Mouse (Mus musculus) granulocyte monocyte progenitor cell, adult 5-6 weeks (primary cell): Measurements from ENCODE around the gene Me1. TPM values are rescaled to one million over a fixed set of nuclear protein-coding genes. Genes with fewer than 3 reads are reported as not detected.
"Not testable (repeated sequence)": the region's sequence is repeated elsewhere in the genome, so short reads cannot be mapped to it uniquely, and the experiment has no call there.

Experiments used
- ATAC-seq: replicated peaks from 2 replicates; pipeline ENCODE4 v1.8.0; 2016; ENCODE audit warnings: mild to moderate bottlenecking, moderate TSS enrichment, inconsistent platforms; ENCODE audit not compliant: poor library complexity, severe bottlenecking
- total RNA-seq, 2 experiments: library from RNA; stranded (forward) in 1 of 2; stranded (reverse) in 1 of 2; fragments of 200-712, 200-1000 nt in 1 of 2; fragments of >200 nt in 1 of 2; fragmentation: Nextera tagmentation in 1 of 2; gene quantifications; 2 replicates each; pipeline ENCODE4 v1.2.3; 2014 to 2017

Me1 gene
- total RNA-seq, 2 experiments from 2014 or later = not detected

DNA sequence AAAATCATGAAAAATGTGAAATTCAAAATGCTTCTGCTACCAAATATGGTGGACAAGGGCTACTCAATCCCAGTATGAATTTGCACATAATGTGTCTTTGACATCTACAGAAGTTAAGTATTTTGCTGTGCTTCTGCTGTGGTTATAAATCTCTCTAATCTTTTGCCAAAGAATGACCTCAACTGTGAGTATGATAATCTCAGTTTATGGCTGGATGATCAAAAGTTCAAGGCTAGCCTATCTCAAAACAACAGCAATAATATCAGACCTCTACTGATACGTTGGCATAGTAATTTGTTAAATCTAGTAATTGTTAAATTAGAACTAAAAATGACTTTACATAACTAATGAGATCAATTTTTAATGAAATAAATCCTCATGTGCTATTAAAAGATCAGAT, 80.0 kb downstream of the Me1 start:
- ATAC-seq = no peak

DNA sequence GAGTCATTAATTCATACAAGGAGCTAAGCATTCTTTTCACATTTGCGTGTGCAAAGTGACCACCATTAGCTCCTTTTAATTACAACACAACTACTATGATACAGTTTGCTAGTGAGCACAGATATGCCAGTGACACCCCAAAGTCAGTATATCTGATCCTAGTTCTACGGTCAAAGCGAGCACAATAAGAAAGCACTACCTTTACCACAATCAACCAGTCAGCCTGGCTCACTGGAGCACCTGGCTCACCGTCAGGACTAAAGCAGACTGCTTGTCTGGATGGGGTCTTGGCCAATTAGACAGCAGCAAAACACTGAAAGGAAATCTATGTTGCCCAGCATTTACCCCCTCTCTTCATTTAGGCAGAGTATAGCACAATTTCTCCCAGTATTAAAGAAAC, 83.7 kb downstream of the Me1 start:
- ATAC-seq = no peak

DNA sequence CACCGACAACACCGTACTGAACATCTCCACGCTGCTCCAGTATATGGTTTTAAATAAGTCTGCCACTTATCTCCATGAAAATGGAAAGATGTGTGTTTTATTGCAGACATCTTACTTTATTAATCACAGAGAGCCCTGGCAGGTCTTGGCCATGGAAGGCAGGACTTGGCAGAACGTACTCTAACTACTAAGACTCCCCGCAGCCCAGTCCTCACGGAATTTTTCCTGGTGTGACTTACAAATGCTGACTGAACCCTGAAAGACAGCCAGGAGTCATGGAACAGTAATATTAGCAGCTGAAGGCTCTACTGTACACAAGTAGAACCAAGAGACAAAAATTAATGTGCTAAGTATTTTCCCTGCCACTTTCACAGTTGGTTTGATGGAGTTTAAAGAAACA, 90.0 kb downstream of the Me1 start:
- no peak for ATAC-seq

DNA sequence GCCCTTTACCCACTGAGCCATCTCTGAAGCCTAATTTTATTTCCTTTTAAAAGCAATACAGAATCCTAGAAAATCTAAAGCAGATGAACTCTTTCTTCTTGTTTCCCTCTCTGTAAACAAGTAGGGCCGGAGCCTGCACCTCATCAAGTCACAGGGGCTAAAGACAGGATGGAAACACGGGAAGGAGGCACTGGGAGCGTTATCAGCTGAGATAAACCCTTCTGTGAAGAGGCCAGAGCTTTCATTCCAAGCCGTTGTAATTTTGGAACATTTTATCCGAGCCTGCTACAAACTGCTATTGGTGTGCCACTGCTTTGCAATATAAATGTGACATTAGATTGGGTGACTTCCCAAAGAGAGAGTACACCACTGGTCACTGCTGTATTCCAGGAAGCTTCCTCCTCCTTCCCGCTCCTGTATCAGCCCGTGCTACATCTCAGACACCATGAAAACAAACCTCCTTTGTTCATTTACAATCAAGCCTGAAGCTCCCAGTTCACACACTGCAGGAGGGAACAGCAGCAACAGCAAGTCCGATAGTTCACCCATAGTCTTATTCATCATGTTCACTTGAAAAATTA, 95.9 kb downstream of the Me1 start:
- no peak for ATAC-seq

DNA sequence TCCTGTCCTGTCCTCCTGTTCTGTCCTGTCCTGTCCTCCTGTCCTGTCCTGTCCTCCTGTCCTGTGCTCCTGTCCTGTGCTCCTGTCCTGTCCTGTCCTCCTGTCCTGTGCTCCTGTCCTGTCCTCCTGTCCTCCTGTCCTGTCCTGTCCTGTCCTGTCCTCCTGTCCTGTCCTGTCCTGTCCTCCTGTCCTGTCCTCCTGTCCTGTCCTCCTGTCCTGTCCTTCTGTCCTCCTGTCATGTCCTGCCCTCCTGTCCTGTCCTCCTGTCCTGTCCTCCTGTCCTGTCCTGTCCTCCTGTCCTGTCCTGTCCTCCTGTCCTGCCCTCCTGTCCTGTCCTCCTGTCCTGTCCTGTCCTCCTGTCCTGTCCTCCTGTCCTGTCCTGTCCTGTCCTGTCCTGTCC, 98.8 kb downstream of the Me1 start:
- not testable (repeated sequence) for ATAC-seq

DNA sequence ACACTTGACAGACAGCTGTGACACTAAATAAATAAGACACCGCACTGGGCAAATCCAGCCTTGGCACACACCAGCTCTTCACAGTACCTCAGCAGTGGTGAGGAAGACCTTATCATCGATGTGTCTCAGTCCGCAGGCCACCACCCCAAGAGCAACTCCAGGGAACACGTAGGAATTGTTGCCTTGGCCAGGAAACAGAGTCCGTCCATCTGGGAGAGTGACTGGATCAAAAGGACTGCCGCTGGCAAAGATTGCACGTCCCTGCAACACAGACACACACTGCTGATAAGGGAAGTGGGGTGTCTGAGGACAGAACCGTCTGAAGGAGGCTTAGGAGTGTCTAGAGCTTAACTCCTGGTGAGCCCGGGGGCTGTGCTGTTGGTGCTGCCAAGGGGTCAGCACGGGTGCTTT, 101.4 kb downstream of the Me1 start:
- ATAC-seq = not testable (repeated sequence)

DNA sequence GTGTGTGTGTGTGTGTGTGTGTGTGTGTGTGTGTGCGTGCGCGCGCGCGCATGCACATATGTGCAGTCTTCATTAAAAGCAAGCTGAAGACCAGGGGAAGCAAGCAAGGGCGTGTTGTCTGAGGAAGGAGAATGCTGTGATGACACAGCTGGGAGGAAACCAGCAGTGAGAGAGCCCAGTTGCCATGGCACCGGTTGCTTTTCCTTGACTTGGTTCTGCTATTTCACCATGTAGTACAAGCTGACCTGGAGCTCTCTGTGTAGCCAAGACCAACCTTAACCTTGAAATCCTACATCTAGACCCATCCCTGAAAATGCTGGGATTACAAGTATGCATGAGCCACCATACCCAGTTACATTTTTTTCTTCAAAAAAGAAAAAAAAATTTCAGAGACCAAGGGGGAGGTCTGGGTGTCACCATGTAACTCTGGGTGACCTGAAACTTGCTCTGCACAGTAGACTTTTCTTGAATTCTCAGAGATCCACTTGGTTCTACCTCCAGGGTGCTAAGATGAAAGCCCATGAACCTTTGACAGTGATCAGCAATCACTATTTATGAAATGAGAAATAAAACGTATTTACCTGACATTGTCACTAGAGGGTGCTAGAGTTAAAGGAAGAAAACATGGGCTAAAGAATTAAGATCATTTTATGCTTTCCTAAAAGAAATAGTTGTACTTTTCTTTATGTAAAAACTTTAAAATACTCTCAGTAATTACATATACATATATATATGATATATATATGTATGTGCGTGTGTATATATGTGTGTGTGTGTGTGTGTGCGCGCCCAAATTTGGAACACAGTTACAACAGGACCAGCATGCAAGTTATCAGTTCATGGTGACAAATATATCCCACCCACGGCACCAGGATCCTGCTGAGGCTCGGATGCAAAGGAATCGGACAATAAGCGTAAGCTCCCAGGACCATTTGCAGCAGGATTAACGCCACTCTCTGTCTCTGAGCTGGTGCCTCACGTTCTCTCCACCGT, 102.8 kb downstream of the Me1 start:
- peak; percentile 98 for ATAC-seq

DNA sequence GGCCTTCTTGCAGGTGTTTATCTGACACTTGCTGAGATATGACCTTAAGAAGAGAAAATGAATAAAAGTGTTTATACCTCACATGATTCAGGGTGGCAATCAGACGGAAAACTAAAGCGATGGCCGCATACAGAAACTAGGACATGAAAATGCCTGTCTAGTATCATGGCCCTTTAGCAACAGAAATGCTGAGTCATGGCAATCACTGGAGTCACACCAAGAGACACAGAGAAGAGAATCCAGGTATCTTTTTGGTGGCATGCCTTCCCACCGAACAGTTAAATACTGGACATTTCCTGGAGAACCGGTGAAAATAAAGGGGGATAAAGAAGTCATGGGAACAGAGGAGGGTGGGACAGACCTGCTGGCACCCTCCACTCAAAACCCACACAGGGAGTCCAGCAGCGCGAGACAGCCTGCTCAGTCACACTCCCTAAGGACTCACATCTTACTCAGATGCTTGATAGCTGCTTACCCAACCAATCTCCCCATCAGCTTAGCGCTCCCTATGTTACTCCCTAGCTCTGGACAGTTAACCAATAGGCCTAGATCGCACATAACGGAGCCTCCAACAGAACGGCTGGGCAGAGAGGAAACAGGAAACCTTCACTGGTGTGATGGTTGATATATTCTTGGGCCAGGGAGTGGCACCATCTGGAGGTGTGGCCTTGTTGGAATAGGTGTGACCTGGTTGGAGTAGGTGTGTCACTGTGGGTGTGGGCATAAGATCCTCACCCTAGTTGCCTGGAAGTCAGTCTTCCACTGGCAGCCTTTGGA, 108.5 kb downstream of the Me1 start:
- ATAC-seq = no peak

DNA sequence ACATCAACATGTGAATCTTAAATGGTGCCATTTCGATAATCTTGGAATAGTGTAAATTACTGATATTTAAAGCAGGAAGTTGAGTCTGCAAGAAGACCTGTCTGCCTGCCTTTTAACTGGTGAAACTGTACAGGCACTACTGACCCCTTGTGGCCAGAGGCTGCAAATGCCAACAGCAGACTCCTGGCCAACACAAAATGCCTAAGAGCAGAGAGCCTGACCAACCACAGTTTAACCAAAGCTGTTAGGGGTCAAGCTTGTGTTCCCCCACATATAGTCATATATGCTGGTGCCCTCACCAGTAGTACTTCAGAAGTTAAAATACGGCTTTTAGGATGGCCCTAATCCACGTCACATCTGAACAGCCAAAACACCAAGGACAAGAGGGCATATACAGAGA, 112.0 kb downstream of the Me1 start:
- peak; percentile 84 for ATAC-seq

DNA sequence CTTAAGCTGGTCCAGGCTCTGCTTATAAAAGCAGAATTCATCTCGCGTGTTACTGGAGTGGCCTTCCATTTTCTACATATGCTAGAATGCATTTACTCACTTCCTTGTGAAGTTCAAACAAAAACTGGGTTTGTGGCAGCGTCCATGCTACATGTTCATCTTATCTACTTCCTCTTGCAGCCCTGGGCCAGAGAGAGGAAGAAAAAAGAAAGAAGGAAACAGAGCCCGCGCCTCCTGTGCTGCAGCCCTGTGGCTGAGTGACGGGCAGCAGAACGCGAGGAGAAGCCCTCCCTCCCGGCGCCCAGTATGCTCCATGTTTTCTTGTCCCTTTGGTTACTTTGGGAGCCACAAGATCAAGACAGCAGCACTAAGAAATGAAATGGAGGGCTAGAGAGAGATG, 116.1 kb downstream of the Me1 start:
- peak; percentile 93 for ATAC-seq

DNA sequence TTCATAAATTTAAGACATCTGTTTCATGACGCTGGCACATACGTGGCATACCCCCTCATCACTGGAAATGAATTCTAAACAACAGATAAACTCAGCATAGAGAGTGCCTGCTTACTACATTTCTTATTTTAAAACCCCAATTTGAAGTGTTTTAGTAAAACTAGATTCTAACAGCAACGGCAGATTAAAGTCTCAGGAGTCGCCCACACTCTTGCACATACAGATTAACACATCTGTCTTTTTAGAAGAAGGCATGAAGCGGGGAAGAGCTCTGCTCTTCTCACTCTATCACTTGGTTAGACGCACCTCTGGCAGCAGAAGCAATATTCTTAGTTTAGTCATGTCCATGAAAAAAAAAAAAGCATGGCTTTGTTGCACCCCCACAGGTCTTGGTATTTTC, 120.6 kb downstream of the Me1 start:
- ATAC-seq = no peak

DNA sequence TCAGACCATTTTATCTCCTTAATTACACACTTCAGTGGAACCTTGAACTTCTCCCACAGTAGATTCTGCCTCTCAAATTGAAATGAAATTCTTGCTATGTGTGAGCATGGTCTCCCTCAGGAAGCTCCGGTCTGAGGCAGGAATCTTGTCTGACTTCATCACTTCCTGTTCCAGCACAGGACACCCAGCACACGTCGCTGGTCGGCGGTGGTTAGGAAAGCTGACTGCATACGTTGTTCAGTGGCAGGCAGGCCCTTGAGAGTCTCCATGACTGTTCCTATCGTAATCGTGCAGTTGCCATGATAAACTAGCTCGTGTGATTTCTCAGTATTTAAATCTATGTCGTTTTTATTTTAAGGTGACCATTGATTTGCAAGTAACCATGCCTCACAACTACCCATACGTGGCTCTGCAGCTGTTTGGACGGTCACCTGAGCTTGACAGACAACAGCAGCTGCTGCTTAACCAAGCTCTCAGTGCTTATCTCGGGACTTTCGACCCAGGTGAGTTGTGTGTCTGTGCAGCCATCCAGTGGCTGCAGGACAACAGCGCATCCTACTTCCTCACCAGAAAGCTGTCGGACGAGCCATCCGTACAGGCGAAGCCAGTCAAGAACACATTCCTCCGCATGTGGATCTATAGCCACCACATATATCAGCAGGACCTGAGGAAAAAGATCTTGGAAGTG, 122.0 kb downstream of the Me1 start:
- ATAC-seq = peak; percentile 33

DNA sequence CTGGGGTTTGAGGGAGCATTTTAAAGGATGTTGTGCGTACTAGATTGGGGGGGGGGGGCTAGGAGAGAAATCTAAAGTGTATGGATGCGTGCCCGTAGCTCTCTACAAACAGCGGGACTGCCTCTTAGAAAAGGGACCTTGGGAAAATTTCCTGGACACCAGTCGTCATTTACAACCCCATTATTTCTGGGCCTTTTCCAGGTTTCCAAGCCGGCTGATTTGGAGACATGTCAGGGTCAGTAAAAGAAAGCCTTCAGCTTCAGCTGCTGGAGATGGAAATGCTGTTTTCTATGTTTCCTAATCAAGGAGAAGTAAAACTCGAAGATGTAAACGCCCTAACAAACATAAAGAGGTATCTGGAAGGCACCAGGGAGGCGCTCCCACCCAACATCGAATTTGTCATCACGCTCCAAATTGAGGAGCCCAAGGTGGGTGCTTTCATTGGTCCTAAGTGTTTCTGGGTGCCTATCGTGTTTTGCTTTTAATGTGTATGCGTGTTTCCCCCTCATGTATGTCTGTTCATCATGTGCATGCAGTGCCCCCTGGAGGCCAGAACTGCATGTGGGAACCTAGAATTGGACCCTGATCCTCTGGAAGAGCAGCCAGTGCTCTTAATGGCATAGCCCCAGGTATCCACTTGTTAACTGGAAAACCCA, 123.0 kb downstream of the Me1 start:
- ATAC-seq = peak; percentile 68

DNA sequence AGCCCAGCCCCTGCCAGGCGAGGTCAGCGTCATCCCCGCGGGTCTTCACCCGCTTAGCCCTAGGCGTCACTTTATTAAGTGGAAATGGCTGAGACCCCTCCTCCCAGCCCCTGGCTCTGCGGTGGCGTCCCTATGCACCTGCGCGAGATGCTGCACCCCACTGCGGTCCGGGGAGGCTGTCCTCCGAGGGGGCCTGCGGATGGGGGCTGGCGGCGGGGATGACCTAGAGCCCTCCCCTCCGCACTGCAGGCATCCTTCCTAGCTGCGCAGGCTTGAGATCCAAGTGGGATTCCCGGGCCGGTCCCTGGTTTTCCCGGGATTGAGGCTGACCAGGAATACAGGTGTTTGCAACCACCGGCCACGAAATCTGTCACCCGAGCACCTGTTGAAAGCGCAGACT, 123.6 kb downstream of the Me1 start:
- peak; percentile 13 for ATAC-seq

DNA sequence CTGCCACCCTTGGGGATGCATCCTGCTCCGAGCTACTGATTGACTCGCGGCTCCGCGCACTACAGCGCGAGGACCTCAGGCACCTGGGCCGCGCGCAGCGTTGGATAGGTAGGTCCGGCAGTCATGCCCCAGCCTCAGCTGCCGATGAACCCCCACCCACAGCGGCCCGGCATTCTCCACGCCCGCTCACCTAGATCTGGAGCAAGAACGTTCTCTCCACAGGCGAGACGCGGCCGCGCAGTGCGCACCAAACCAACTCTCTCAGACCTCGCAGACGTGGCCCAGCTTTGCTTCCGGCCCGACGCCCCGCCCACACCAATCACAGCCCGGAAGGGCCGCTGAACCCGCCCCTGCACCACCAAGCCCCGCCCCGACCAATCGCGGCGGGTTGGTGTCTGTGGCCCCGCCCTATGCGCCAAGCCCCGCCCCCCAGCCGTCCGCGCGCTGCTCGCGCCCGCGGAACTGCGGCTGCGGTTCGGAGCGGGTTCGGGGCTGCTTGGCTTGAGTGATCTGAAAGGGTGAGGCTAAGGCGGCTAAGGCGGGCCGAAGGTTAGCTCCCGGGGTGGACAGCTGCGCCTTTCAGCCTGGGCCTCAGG, 124.1 kb downstream of the Me1 start, which contains the start of the genes Pgm3 and Rwdd2a:
Gene Pgm3, minus strand, starts transcription at position 303 of the 596 bp plus-strand sequence.
Gene Rwdd2a, plus strand, starts transcription at position 452 of the 596 bp plus-strand sequence.
- peak; percentile 87 for ATAC-seq

DNA sequence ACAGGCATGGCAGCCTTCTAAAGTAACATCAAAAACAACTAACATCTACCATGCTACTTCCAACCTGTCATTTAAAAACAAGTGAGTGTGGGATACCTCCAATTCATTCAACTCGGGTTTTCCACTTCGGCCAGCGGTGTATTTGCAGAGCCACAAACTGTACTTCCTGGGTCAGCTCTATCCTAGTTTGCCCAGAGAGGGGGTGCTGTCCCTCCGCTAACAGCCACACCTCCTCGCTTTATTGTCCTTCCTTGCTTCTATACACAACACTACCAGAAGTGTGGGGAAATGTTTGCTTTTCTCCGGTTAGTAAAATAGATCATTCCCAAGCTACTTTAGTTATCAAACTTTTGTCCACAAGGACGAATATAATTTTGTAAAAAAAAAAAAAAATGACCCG, 124.8 kb downstream of the Me1 start:
- ATAC-seq = no peak

DNA sequence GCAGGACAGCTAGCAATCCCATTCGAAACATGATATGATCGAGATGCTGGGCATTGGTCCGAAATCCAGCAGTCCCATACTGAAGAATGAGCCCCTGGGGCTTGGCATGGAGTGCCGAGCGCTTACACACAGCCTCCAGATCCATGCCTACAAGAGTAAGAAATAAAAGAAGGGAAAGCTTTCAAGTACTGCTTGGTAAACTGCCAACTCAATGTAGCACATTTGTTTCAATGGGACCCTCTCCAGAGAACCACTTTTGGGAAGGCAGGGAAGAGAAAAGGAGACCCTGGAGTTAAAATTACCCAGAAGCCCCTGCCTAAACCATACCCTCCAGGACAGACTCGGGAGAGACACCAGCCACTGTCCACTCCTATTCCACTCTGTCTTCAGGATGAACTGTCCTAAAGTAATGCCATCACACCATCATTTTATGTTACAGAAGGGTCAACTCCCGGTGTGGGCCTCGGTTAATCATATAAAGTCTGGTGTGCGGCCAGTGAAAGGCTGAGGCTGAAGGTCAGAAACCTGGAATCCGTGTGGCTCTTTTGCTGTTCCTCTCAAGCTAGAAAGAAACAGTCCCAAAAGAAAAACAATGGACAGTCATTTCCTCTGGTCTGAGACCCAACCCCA, 125.4 kb downstream of the Me1 start:
- ATAC-seq = no peak

DNA sequence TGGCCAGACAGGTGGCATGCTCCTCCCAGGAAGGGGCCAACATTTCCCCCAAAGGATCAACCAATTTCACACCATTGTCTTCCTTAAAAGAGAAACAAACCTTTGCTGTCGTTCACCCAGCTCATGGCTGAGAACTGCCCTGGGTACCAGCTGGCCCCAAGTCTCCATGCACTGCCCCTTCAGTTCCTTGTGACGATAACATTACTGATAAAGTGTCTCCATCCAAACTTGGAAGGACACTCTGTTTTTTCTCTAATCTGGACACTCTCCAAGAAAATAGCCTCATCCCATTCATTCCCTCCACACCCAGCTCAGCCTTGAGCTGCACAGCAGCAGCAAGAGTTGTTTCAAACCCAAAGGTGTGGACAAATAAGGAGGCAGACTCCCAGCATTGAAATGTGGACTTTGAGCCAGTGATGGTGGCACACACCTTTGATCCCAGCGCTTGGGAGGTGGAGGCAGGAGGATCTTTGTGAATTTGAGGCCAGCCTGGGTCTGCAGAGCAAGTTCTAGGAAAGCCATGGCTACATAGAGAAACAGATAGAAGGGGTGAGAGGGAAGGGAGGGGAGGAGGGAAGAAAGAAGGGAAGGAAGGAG, 126.3 kb downstream of the Me1 start:
- ATAC-seq = no peak
